Mouse (Mus musculus): ENCODE measurements around the gene Mecom. TPM values are rescaled to one million over a fixed set of nuclear protein-coding genes. Genes with fewer than 3 reads are reported as not detected.

The Mecom gene
- polyA plus RNA-seq, 1 experiment from 2014 or later, result 32.7 TPM

- Histone ChIP-seq H3K4me1 (ENCODE audit: control insufficient read depth, insufficient read depth, low read length) (no peaks in the 10 kb centered on the region), H3K27ac (ENCODE audit: low read depth, low read length) (no peak overlapping the region), H3K36me3 (ENCODE audit: control insufficient read depth, insufficient read depth, low read length) (no peaks in the 10 kb centered on the region), H3K4me3 (ENCODE audit: low read depth, low read length) (no peak overlapping the region), H3K4me2 (no peak overlapping the region), H3K9me3 (ENCODE audit: control insufficient read depth, low read length) (no peaks in the 10 kb centered on the region), H3K9ac (ENCODE audit: low read length) (no peak overlapping the region), H3K27me3 (ENCODE audit: control insufficient read depth, insufficient read depth, low read length) (no peaks in the 10 kb centered on the region)
- DNase-seq (ENCODE audit: low spot score, missing footprints) (no peak), ATAC-seq (ENCODE audit: low FRiP score) (no peak)
- WGBS, result 86% methylated on average over 3 of the region's 3 CpGs
Observed at GRCm38 (mm10) chr3:30330476-30330875, 217.3 kb downstream of the Mecom start.

GRCm38 (mm10) chr3:30330021-30330420 is 217.8 kb downstream of the Mecom start:
- no peak for ATAC-seq (ENCODE audit: low FRiP score)
- Histone ChIP-seq H3K27ac (ENCODE audit: low read depth, low read length) (no peak overlapping the region), H3K4me3 (ENCODE audit: low read depth, low read length) (no peak overlapping the region), H3K4me2 (no peak overlapping the region), H3K9ac (ENCODE audit: low read length) (no peak overlapping the region), H3K36me3 (ENCODE audit: control insufficient read depth, insufficient read depth, low read length) (no peaks in the 10 kb centered on the region), H3K27me3 (ENCODE audit: control insufficient read depth, insufficient read depth, low read length) (no peaks in the 10 kb centered on the region), H3K9me3 (ENCODE audit: control insufficient read depth, low read length) (no peaks in the 10 kb centered on the region), H3K4me1 (ENCODE audit: control insufficient read depth, insufficient read depth, low read length) (no peaks in the 10 kb centered on the region)
- 85% methylated on average over 3 of the region's 3 CpGs for WGBS
- no peak for DNase-seq (ENCODE audit: low spot score, missing footprints)

DNA sequence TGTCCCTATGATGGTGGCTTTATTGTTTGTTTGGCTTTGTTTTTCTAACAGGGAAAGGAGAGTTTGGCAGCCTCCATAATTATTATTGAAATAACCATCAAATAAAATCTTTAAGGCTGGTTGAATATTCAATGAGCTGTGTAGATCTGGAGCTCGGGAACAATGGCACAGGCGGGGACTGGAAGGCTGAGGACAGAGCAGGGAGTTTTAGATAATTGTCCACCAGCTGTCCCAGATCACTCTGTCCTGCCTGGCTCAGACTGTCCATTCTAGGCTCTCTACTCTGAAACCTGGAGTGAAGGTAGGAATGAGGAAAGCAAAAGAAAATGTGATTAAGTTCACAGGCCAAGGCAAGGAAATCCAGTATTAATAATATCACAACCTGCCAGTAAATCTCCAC is 232.9 kb downstream of the Mecom start:
- Histone ChIP-seq H3K36me3 (ENCODE audit: control insufficient read depth, insufficient read depth, low read length) (no peaks in the 10 kb centered on the region), H3K4me3 (ENCODE audit: low read depth, low read length) (no peak overlapping the region)

DNA sequence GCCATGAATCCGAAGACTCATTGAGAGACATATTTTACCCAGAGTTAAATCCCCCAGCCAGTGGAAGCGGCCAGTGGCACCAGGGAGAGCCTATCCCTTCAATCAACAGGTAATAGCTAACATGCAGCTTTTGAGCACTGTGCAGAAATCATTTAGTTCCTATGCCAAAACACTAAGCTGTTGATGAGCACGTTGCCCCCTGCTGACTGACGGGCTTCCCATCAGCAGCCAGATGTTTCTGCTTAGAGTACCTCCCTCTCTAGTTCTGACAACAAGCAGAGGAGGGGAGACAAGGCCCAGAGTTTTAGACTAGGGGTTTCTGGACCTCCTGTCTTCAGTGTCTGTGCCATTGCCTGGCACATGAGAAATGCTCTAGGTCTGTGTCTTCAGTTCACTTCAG is 239.7 kb downstream of the Mecom start:
- Histone ChIP-seq H3K4me3 (ENCODE audit: low read depth, low read length) (no peak overlapping the region), H3K27me3 (ENCODE audit: control insufficient read depth, insufficient read depth, low read length) (no peaks in the 10 kb centered on the region), H3K36me3 (ENCODE audit: control insufficient read depth, insufficient read depth, low read length) (no peaks in the 10 kb centered on the region), H3K9me3 (ENCODE audit: control insufficient read depth, low read length) (no peaks in the 10 kb centered on the region), H3K4me2 (no peak overlapping the region), H3K27ac (ENCODE audit: low read depth, low read length) (no peak overlapping the region), H3K9ac (ENCODE audit: low read length) (no peak overlapping the region), H3K4me1 (ENCODE audit: control insufficient read depth, insufficient read depth, low read length) (no peaks in the 10 kb centered on the region)
- ATAC-seq (ENCODE audit: low FRiP score), result no peak
- 67% methylated on average over 4 of the region's 4 CpGs for WGBS
- DNase-seq (ENCODE audit: low spot score, missing footprints), result no peak

More for the DNA sequence above, 232.9 kb downstream of the Mecom start:
- ATAC-seq (ENCODE audit: low FRiP score) (no peak), DNase-seq (ENCODE audit: low spot score, missing footprints) (no peak)
- H3K27me3 ChIP-seq (ENCODE audit: control insufficient read depth, insufficient read depth, low read length), result no peaks in the 10 kb centered on the region
- no peak overlapping the region for H3K27ac ChIP-seq (ENCODE audit: low read depth, low read length)
- WGBS, result 40% methylated on average over 2 of the region's 2 CpGs
- H3K4me2 ChIP-seq, result no peak overlapping the region
- no peaks in the 10 kb centered on the region for H3K9me3 ChIP-seq (ENCODE audit: control insufficient read depth, low read length)
- H3K4me1 ChIP-seq (ENCODE audit: control insufficient read depth, insufficient read depth, low read length), result no peaks in the 10 kb centered on the region; the same call in 1 of the 2 replicates
- H3K9ac ChIP-seq (ENCODE audit: low read length), result no peak overlapping the region

GRCm38 (mm10) chr3:30307601-30308000 is 240.2 kb downstream of the Mecom start:
- no peaks in the 10 kb centered on the region for H3K36me3 ChIP-seq (ENCODE audit: control insufficient read depth, insufficient read depth, low read length)

GRCm38 (mm10) chr3:30306080-30306479 is 241.7 kb downstream of the Mecom start:
- no peak for ATAC-seq (ENCODE audit: low FRiP score)
- DNase-seq (ENCODE audit: low spot score, missing footprints), result no peak
- Histone ChIP-seq H3K36me3 (ENCODE audit: control insufficient read depth, insufficient read depth, low read length) (no peaks in the 10 kb centered on the region), H3K4me3 (ENCODE audit: low read depth, low read length) (no peak overlapping the region), H3K27me3 (ENCODE audit: control insufficient read depth, insufficient read depth, low read length) (no peaks in the 10 kb centered on the region), H3K4me2 (no peak overlapping the region), H3K27ac (ENCODE audit: low read depth, low read length) (no peak overlapping the region), H3K9me3 (ENCODE audit: control insufficient read depth, low read length) (no peaks in the 10 kb centered on the region), H3K4me1 (ENCODE audit: control insufficient read depth, insufficient read depth, low read length) (peaks cover under 1% of the 10 kb centered on the region; the same call in 1 of the 2 replicates), H3K9ac (ENCODE audit: low read length) (no peak overlapping the region)
- WGBS, result 69% methylated on average over 3 of the region's 3 CpGs

More at GRCm38 (mm10) chr3:30307601-30308000, 240.2 kb downstream of the Mecom start:
- H3K4me1 ChIP-seq (ENCODE audit: control insufficient read depth, insufficient read depth, low read length), result no peaks in the 10 kb centered on the region
- H3K4me3 ChIP-seq (ENCODE audit: low read depth, low read length), result no peak overlapping the region
- no peak overlapping the region for H3K9ac ChIP-seq (ENCODE audit: low read length)
- no peak overlapping the region for H3K4me2 ChIP-seq
- no peak overlapping the region for H3K27ac ChIP-seq (ENCODE audit: low read depth, low read length)
- no peak for DNase-seq (ENCODE audit: low spot score, missing footprints)
- H3K9me3 ChIP-seq (ENCODE audit: control insufficient read depth, low read length), result no peaks in the 10 kb centered on the region
- WGBS, result 88% methylated on average over 6 of the region's 6 CpGs
- no peak for ATAC-seq (ENCODE audit: low FRiP score)
- no peaks in the 10 kb centered on the region for H3K27me3 ChIP-seq (ENCODE audit: control insufficient read depth, insufficient read depth, low read length)

- H3K4me2 ChIP-seq, result no peak overlapping the region
- no peaks in the 10 kb centered on the region for H3K36me3 ChIP-seq (ENCODE audit: control insufficient read depth, insufficient read depth, low read length)
- H3K4me1 ChIP-seq (ENCODE audit: control insufficient read depth, insufficient read depth, low read length), result peaks cover 3% of the 10 kb centered on the region; the same call in 1 of the 2 replicates
- ATAC-seq (ENCODE audit: low FRiP score), result no peak
- H3K27me3 ChIP-seq (ENCODE audit: control insufficient read depth, insufficient read depth, low read length), result no peaks in the 10 kb centered on the region
- no peak overlapping the region for H3K27ac ChIP-seq (ENCODE audit: low read depth, low read length)
- WGBS, result 78% methylated on average over 1 of the region's 1 CpGs
- no peak overlapping the region for H3K9ac ChIP-seq (ENCODE audit: low read length)
- no peaks in the 10 kb centered on the region for H3K9me3 ChIP-seq (ENCODE audit: control insufficient read depth, low read length)
- H3K4me3 ChIP-seq (ENCODE audit: low read depth, low read length), result no peak overlapping the region
- no peak for DNase-seq (ENCODE audit: low spot score, missing footprints)
Observed at GRCm38 (mm10) chr3:30299460-30299859, 248.3 kb downstream of the Mecom start.

DNA sequence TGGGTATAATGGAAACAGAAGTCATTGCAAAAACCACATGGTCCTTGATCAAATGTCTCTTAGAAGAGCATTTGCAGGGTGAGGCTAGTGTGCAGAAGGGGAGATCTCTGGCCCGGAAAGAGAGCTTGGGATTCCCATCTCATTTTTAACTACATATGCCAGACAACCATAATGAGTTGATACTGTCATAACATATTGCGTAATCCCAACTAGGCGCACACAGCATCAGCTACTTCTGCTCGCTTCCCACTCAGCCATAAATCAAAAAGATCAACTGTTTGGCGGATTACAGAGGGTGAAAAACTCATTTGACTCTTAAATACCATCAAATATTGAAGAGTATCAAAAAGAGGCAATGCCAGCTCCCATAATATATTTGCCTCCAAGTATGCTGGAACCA is 253.4 kb downstream of the Mecom start:
- Histone ChIP-seq H3K4me1 (ENCODE audit: control insufficient read depth, insufficient read depth, low read length) (no peaks in the 10 kb centered on the region), H3K9me3 (ENCODE audit: control insufficient read depth, low read length) (no peaks in the 10 kb centered on the region), H3K4me3 (ENCODE audit: low read depth, low read length) (no peak overlapping the region), H3K27me3 (ENCODE audit: control insufficient read depth, insufficient read depth, low read length) (no peaks in the 10 kb centered on the region), H3K27ac (ENCODE audit: low read depth, low read length) (no peak overlapping the region), H3K4me2 (no peak overlapping the region), H3K9ac (ENCODE audit: low read length) (no peak overlapping the region), H3K36me3 (ENCODE audit: control insufficient read depth, insufficient read depth, low read length) (no peaks in the 10 kb centered on the region)
- ATAC-seq (ENCODE audit: low FRiP score) (no peak), DNase-seq (ENCODE audit: low spot score, missing footprints) (no peak)
- WGBS, result 93% methylated on average over 5 of the region's 5 CpGs

- DNase-seq (ENCODE audit: low spot score, missing footprints) (no peak), ATAC-seq (ENCODE audit: low FRiP score) (no peak)
- Histone ChIP-seq H3K27me3 (ENCODE audit: control insufficient read depth, insufficient read depth, low read length) (no peaks in the 10 kb centered on the region), H3K4me1 (ENCODE audit: control insufficient read depth, insufficient read depth, low read length) (no peaks in the 10 kb centered on the region; the same call in 1 of the 2 replicates), H3K4me3 (ENCODE audit: low read depth, low read length) (no peak overlapping the region), H3K9me3 (ENCODE audit: control insufficient read depth, low read length) (no peaks in the 10 kb centered on the region), H3K27ac (ENCODE audit: low read depth, low read length) (no peak overlapping the region), H3K4me2 (no peak overlapping the region), H3K36me3 (ENCODE audit: control insufficient read depth, insufficient read depth, low read length) (no peaks in the 10 kb centered on the region), H3K9ac (ENCODE audit: low read length) (no peak overlapping the region)
- WGBS, result 67% methylated on average over 4 of the region's 4 CpGs
Observed at GRCm38 (mm10) chr3:30286529-30286928, 261.3 kb downstream of the Mecom start.

- no peak overlapping the region for H3K4me2 ChIP-seq
- no peaks in the 10 kb centered on the region for H3K9me3 ChIP-seq (ENCODE audit: control insufficient read depth, low read length)
- WGBS, result 72% methylated on average over 4 of the region's 4 CpGs
- no peak overlapping the region for H3K9ac ChIP-seq (ENCODE audit: low read length)
- no peaks in the 10 kb centered on the region; the same call in 1 of the 2 replicates for H3K4me1 ChIP-seq (ENCODE audit: control insufficient read depth, insufficient read depth, low read length)
- DNase-seq (ENCODE audit: low spot score, missing footprints), result no peak
- no peak overlapping the region for H3K27ac ChIP-seq (ENCODE audit: low read depth, low read length)
- no peaks in the 10 kb centered on the region for H3K27me3 ChIP-seq (ENCODE audit: control insufficient read depth, insufficient read depth, low read length)
- H3K4me3 ChIP-seq (ENCODE audit: low read depth, low read length), result no peak overlapping the region
- no peak for ATAC-seq (ENCODE audit: low FRiP score)
- no peaks in the 10 kb centered on the region for H3K36me3 ChIP-seq (ENCODE audit: control insufficient read depth, insufficient read depth, low read length)
Observed at GRCm38 (mm10) chr3:30284094-30284493, 263.7 kb downstream of the Mecom start.
